Mouse (Mus musculus): ENCODE data around the gene Ciao2a. TPM values are rescaled to one million over a fixed set of nuclear protein-coding genes. Genes with fewer than 3 reads are reported as not detected.

The Ciao2a gene
- polyA plus RNA-seq, 1 experiment from 2014 or later = 110 TPM

- DNase-seq (ENCODE audit: low spot score) (no peak), ATAC-seq (no peak)
- H3K9ac ChIP-seq (replicated peaks; ENCODE audit: low read depth) = no peak overlapping the region
- no peaks in the 10 kb centered on the region for H3K9me3 ChIP-seq (ENCODE audit: low read length)
- H3K27ac ChIP-seq (ENCODE audit: low read length) = no peak overlapping the region
- no peak overlapping the region for H3K4me2 ChIP-seq (replicated peaks; ENCODE audit: low read depth, low read length)
- H3K27me3 ChIP-seq (replicated peaks; ENCODE audit: insufficient read depth, low read length) = no peaks in the 10 kb centered on the region
- TF ChIP-seq EP300 (IDR thresholded peaks at IDR 0.05) (no peak), CTCF (IDR thresholded peaks at IDR 0.05) (no peak)
- no peak overlapping the region for H3K4me3 ChIP-seq (ENCODE audit: low read depth, low read length)
- H3K36me3 ChIP-seq (ENCODE audit: insufficient read depth, low read length) = peaks cover 25% of the 10 kb centered on the region
- WGBS = 91% methylated on average over 6 of the region's 6 CpGs
- H3K4me1 ChIP-seq (ENCODE audit: insufficient read depth, low read depth, low read length) = no peaks in the 10 kb centered on the region
Measured at GRCm38 (mm10) chr9:66102668-66103067, 23.7 kb upstream of the Ciao2a start.

GRCm38 (mm10) chr9:66104601-66105000 is 21.8 kb upstream of the Ciao2a start:
- ATAC-seq = no peak

GRCm38 (mm10) chr9:66105168-66105567 is 21.2 kb upstream of the Ciao2a start:
- Histone ChIP-seq H3K36me3 (ENCODE audit: insufficient read depth, low read length) (peaks cover 23% of the 10 kb centered on the region), H3K27ac (ENCODE audit: low read length) (no peak overlapping the region)

More at GRCm38 (mm10) chr9:66104601-66105000, 21.8 kb upstream of the Ciao2a start:
- Histone ChIP-seq H3K9me3 (ENCODE audit: low read length) (no peaks in the 10 kb centered on the region), H3K27me3 (replicated peaks; ENCODE audit: insufficient read depth, low read length) (no peaks in the 10 kb centered on the region), H3K4me1 (ENCODE audit: insufficient read depth, low read depth, low read length) (no peaks in the 10 kb centered on the region), H3K4me3 (ENCODE audit: low read depth, low read length) (no peak overlapping the region), H3K4me2 (replicated peaks; ENCODE audit: low read depth, low read length) (no peak overlapping the region), H3K36me3 (ENCODE audit: insufficient read depth, low read length) (peaks cover 28% of the 10 kb centered on the region), H3K27ac (ENCODE audit: low read length) (no peak overlapping the region), H3K9ac (replicated peaks; ENCODE audit: low read depth) (no peak overlapping the region)
- DNase-seq (ENCODE audit: low spot score) = no peak
- TF ChIP-seq EP300 (IDR thresholded peaks at IDR 0.05) = no peak
- TF ChIP-seq CTCF (IDR thresholded peaks at IDR 0.05) = no peak
- 86% methylated on average over 4 of the region's 4 CpGs for WGBS

GRCm38 (mm10) chr9:66109574-66109973 is 16.8 kb upstream of the Ciao2a start:
- 96% methylated on average over 1 of the region's 1 CpGs for WGBS
- no peaks in the 10 kb centered on the region for H3K9me3 ChIP-seq (ENCODE audit: low read length)
- H3K36me3 ChIP-seq (ENCODE audit: insufficient read depth, low read length) = 0 out of 2 replicates have a peak, but pooled peaks cover 7% of the 10 kb centered on the region
- H3K4me3 ChIP-seq (ENCODE audit: low read depth, low read length) = no peak overlapping the region
- TF ChIP-seq CTCF (IDR thresholded peaks at IDR 0.05) = no peak
- TF ChIP-seq EP300 (IDR thresholded peaks at IDR 0.05) = no peak
- ATAC-seq = no peak
- no peak overlapping the region for H3K9ac ChIP-seq (replicated peaks; ENCODE audit: low read depth)
- H3K4me2 ChIP-seq (replicated peaks; ENCODE audit: low read depth, low read length) = no peak overlapping the region
- DNase-seq (ENCODE audit: low spot score) = no peak
- no peaks in the 10 kb centered on the region for H3K4me1 ChIP-seq (ENCODE audit: insufficient read depth, low read depth, low read length)
- H3K27me3 ChIP-seq (replicated peaks; ENCODE audit: insufficient read depth, low read length) = no peaks in the 10 kb centered on the region
- no peak overlapping the region for H3K27ac ChIP-seq (ENCODE audit: low read length)

More at GRCm38 (mm10) chr9:66105168-66105567, 21.2 kb upstream of the Ciao2a start:
- Histone ChIP-seq H3K4me2 (replicated peaks; ENCODE audit: low read depth, low read length) (no peak overlapping the region), H3K9me3 (ENCODE audit: low read length) (no peaks in the 10 kb centered on the region), H3K9ac (replicated peaks; ENCODE audit: low read depth) (no peak overlapping the region), H3K27me3 (replicated peaks; ENCODE audit: insufficient read depth, low read length) (no peaks in the 10 kb centered on the region), H3K4me3 (ENCODE audit: low read depth, low read length) (no peak overlapping the region), H3K4me1 (ENCODE audit: insufficient read depth, low read depth, low read length) (no peaks in the 10 kb centered on the region)
- WGBS = 74% methylated on average over 8 of the region's 8 CpGs
- TF ChIP-seq EP300 (IDR thresholded peaks at IDR 0.05) (no peak), CTCF (IDR thresholded peaks at IDR 0.05) (no peak)
- DNase-seq (ENCODE audit: low spot score) = no peak
- no peak for ATAC-seq

GRCm38 (mm10) chr9:66110126-66110525 is 16.3 kb upstream of the Ciao2a start:
- H3K4me1 ChIP-seq (ENCODE audit: insufficient read depth, low read depth, low read length) = no peaks in the 10 kb centered on the region
- H3K27me3 ChIP-seq (replicated peaks; ENCODE audit: insufficient read depth, low read length) = no peaks in the 10 kb centered on the region
- TF ChIP-seq EP300 (IDR thresholded peaks at IDR 0.05) = no peak
- no peak for TF ChIP-seq CTCF (IDR thresholded peaks at IDR 0.05)
- H3K36me3 ChIP-seq (ENCODE audit: insufficient read depth, low read length) = 0 out of 2 replicates have a peak, but pooled peaks cover 6% of the 10 kb centered on the region
- no peak overlapping the region for H3K27ac ChIP-seq (ENCODE audit: low read length)
- no peaks in the 10 kb centered on the region for H3K9me3 ChIP-seq (ENCODE audit: low read length)
- DNase-seq (ENCODE audit: low spot score) = no peak
- 59% methylated on average over 8 of the region's 8 CpGs for WGBS
- no peak overlapping the region for H3K4me3 ChIP-seq (ENCODE audit: low read depth, low read length)
- no peak overlapping the region for H3K4me2 ChIP-seq (replicated peaks; ENCODE audit: low read depth, low read length)
- no peak for ATAC-seq
- H3K9ac ChIP-seq (replicated peaks; ENCODE audit: low read depth) = no peak overlapping the region

GRCm38 (mm10) chr9:66110611-66111379 is 15.6 kb upstream of the Ciao2a start:
- Histone ChIP-seq H3K27ac (ENCODE audit: low read length) (no peak overlapping the region), H3K36me3 (ENCODE audit: insufficient read depth, low read length) (0 out of 2 replicates have a peak, but pooled peaks cover 3% of the 10 kb centered on the region), H3K4me3 (ENCODE audit: low read depth, low read length) (no peak overlapping the region), H3K27me3 (replicated peaks; ENCODE audit: insufficient read depth, low read length) (no peaks in the 10 kb centered on the region), H3K9me3 (ENCODE audit: low read length) (no peaks in the 10 kb centered on the region), H3K4me2 (replicated peaks; ENCODE audit: low read depth, low read length) (no peak overlapping the region), H3K4me1 (ENCODE audit: insufficient read depth, low read depth, low read length) (no peaks in the 10 kb centered on the region), H3K9ac (replicated peaks; ENCODE audit: low read depth) (no peak overlapping the region)
- TF ChIP-seq EP300 (IDR thresholded peaks at IDR 0.05) = no peak
- DNase-seq (ENCODE audit: low spot score) (no peak), ATAC-seq (no peak)
- 86% methylated on average over 8 of the region's 8 CpGs for WGBS

All from lung, postnatal 0 days (tissue).